Mouse (Mus musculus) heart, embryonic 10.5 days (tissue): ENCODE data around the gene Phrf1. TPM values are rescaled to one million over a fixed set of nuclear protein-coding genes. Genes with fewer than 3 reads are reported as not detected.

Experiments
- DNase-seq: peaks from one replicate; pipeline ENCODE4 v3.0.0-alpha.2; 2017; ENCODE audit warnings: low spot score
- H3K27ac ChIP-seq: fragments of 300-500 bp; sonication (generic); 2 replicates; pipeline ENCODE4 v1.5.1; 2016; ENCODE audit warnings: mild to moderate bottlenecking
- H3K27me3 ChIP-seq: fragments of 300-500 bp; sonication (generic); 2 replicates; pipeline ENCODE4 v1.6.1; 2016; ENCODE audit warnings: mild to moderate bottlenecking; ENCODE audit not compliant: poor library complexity, insufficient read depth, severe bottlenecking
- H3K36me3 ChIP-seq: fragments of 300-500 bp; sonication (generic); 2 replicates; pipeline ENCODE4 v1.6.1; 2016; ENCODE audit warnings: mild to moderate bottlenecking, moderate library complexity
- H3K4me1 ChIP-seq: fragments of 300-500 bp; sonication (generic); 2 replicates; pipeline ENCODE4 v1.6.1; 2016; ENCODE audit warnings: mild to moderate bottlenecking
- H3K4me3 ChIP-seq: fragments of 300-500 bp; sonication (generic); 2 replicates; pipeline ENCODE4 v1.5.1; 2016; ENCODE audit warnings: mild to moderate bottlenecking, moderate library complexity
- H3K9me3 ChIP-seq: fragments of 300-500 bp; sonication (generic); 2 replicates; pipeline ENCODE4 v1.6.1; 2016; ENCODE audit warnings: mild to moderate bottlenecking, moderate library complexity
- WGBS: fragments of 180-500 bp; shearing (Covaris S2); methylation state at CpG from one replicate; pipeline ENCODE4 v1.1.7; 2016; 5-methylcytosine and 5-hydroxymethylcytosine counted together
- polyA plus RNA-seq: library from polyadenylated mRNA; unstranded; fragments of >200 nt; fragmentation: Nextera tagmentation; extraction: Ambion mirVana; gene quantifications from 2 replicates; pipeline ENCODE4 v1.2.1, GENCODE M21; 2016

The Phrf1 gene
- polyA plus RNA-seq = 73.5 and 84.7 TPM in 2 replicates

DNA sequence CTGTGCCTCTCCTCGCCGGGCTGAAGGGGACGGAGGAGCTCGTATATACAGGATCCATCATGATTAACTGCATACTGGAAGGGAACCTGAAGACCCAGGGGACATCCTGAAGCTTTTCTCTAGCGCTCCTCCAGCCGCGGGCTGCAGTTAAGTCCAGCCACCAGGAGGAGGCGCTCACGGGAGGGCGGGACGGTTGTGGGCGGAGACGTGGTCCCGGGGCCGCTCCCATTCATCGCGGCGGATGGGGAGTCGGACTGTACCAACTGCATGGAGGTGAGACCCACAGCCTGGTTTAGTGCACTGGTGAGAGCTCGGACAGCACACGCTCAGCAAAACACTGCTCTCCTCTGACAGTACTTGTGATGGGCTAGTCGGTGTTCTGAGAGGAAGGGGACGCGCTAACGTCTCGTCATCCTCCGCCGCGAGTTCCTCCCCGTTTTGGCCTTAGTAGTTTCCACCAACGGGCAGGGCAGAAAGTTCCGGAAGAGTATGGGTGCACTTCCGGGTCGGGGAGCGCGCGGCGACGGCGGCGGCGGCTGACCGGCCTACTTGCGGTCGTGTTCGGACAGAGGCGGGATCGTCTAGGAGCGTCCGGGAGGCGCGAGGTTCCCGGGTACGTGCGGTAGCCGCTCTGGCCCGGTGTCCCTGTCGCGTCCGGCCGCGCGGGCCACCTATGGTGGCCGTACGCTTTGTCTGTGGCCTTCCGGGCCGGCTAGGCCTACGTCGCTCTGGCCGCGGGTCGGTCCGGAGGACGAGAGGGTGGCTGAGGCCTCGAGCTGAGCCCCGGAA lies at the start of gene Phrf1:
Phrf1 (plus strand) TSS at position 506 of the 789 bp plus-strand sequence.
- Histone ChIP-seq H3K36me3 (peaks cover 28% of the 10 kb centered on the region), H3K9me3 (no peaks in the 10 kb centered on the region), H3K4me3 (peak within 1 kb of the TSS; percentile 98), H3K27ac (peak within 1 kb of the TSS; percentile 96), H3K27me3 (no peaks in the 10 kb centered on the region), H3K4me1 (peaks cover 20% of the 10 kb centered on the region)
- under 1% methylated on average over 76 of the region's 76 CpGs for WGBS
- peak; percentile 95 for DNase-seq

DNA sequence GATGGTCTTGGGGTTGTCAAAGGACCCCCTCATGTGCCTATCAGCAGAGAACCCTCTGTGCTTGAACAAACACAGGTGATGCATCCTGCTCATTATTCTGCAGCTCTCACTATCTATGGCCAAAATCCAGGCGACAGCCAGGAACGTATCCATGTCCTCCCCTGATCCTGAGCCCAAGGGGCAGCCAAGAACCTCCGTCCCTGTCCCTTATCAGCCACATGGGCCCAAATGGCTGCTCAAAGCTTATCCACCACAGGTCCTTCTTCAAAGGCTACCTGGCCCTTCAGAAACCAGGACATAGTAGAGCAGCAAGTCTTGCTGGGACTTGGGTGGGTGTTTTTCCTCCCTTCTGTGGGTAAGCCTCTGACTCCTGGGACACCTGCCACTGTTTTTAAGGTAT lies 40.4 kb upstream of the Phrf1 start:
- WGBS = 58% methylated on average over 3 of the region's 3 CpGs
- Histone ChIP-seq H3K27me3 (no peaks in the 10 kb centered on the region), H3K4me1 (peaks cover 23% of the 10 kb centered on the region), H3K27ac (no peak overlapping the region), H3K9me3 (no peaks in the 10 kb centered on the region), H3K36me3 (peaks cover 41% of the 10 kb centered on the region), H3K4me3 (no peak overlapping the region)
- DNase-seq = no peak

DNA sequence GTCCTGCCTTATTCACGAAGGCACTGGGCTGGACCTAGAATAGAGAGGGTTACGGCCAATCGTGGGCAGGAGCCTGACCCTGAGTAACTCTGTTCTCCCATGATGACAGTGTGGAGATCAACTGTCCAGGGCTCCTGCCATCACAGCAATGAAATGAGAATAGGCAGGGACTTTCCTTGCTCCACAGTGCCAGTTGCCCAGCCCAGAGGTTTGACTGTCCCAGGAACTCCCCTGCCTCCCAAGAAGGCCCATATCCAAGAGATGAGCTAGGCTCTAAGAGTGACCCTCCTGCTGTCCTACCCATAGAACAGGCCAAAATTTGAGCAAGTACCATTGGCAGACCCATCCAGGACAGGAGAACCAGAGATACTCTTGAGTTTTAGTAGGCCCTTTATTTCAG lies 39.9 kb upstream of the Phrf1 start:
- 87% methylated on average over 3 of the region's 3 CpGs for WGBS
- Histone ChIP-seq H3K36me3 (peaks cover 41% of the 10 kb centered on the region), H3K27me3 (no peaks in the 10 kb centered on the region), H3K27ac (no peak overlapping the region), H3K4me3 (no peak overlapping the region), H3K4me1 (peaks cover 24% of the 10 kb centered on the region), H3K9me3 (no peaks in the 10 kb centered on the region)
- DNase-seq = no peak

DNA sequence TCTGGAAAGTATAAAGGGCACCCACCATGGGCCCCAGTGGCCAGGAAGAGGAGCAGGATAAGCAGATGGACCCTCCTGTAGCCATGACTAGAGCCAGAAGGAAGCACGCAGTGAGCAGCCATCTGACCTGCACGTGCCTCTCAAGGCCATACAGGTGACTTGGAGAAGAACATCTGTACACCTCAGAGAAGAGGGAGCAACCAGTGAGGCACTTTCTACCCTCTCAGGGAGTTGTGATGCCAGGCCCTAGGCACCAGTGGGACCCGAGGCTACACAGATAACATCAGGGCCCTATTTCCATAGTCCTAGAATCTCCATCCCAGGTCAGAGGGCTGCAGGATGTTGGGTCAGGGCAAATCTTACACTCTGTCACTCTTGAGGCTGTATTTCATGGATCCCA lies 38.4 kb upstream of the Phrf1 start:
- DNase-seq = no peak
- H3K36me3 ChIP-seq = peaks cover 41% of the 10 kb centered on the region
- no peak overlapping the region for H3K4me3 ChIP-seq
- WGBS = 90% methylated on average over 3 of the region's 3 CpGs
- H3K27me3 ChIP-seq = no peaks in the 10 kb centered on the region
- H3K27ac ChIP-seq = no peak overlapping the region
- no peaks in the 10 kb centered on the region for H3K9me3 ChIP-seq
- peaks cover 28% of the 10 kb centered on the region for H3K4me1 ChIP-seq

DNA sequence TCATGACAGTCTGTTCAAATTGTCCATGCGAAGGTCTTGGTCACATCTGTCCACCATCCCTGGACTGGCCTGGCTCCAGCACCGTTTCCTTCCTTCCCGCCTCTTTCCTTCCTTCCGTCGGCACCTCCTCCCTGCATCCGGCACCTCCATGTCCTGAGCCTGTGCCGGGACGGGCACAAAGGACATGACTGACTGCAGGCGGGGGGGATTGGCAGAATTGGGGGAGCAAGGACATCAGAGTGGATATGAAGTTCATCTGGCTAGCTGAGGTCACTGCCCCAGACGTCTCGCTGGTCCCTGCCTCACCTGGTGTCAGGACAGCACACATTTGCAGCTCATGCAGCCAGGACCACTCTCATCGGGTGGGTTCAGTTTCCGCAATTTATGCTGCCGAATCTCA lies 37.5 kb upstream of the Phrf1 start:
- DNase-seq = no peak
- WGBS = 87% methylated on average over 14 of the region's 14 CpGs
- peaks cover 28% of the 10 kb centered on the region for H3K4me1 ChIP-seq
- no peaks in the 10 kb centered on the region for H3K9me3 ChIP-seq
- no peak overlapping the region for H3K27ac ChIP-seq
- no peak overlapping the region for H3K4me3 ChIP-seq
- H3K27me3 ChIP-seq = no peaks in the 10 kb centered on the region
- H3K36me3 ChIP-seq = peaks cover 41% of the 10 kb centered on the region

DNA sequence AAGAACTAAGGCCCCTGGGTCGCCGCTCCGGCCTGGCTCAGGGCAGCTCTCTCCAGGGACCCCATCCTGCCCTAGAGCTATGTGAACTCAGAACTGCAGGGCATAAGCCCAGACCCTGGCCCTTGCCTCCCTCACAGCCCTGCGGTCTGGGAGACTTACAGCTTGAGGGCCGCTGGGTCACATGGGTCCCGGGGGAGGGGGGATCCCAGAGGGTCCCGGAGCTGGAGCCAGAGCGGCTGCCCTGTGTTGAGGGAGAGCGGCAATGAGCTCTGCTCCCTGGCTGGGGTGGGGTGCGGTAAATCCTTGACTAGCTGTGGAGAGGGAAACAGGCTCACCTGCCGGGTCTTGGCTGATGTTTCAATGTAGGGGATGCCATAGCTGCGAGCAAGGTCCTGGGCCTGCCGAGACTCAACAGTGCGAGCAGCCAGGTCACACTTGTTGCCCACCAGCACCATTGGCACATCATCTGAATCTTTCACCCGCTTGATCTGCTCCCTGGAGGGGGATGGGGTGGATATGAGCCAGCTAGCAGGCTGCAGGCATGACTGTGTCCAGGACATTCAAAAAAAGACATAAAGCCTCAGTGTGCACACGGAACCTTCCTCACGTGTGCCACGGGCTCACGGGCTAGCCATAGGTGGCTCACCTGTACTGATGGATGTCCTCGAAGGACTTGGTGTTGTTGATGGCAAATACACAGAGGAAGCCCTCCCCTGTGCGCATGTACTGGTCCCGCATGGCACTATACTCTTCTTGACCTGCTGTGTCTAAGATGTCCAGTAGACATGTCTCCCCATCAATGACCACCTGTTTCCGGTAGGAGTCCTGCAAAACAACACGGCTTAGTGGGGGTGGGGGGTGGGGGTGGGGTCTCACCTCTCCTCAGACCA lies 36.5 kb upstream of the Phrf1 start:
- Histone ChIP-seq H3K36me3 (peaks cover 41% of the 10 kb centered on the region), H3K4me3 (0 out of 2 replicates have a peak overlapping the region, but pooled peaks have one; percentile 16), H3K27me3 (peaks cover 4% of the 10 kb centered on the region; the same call in 1 of the 2 replicates), H3K9me3 (no peaks in the 10 kb centered on the region), H3K27ac (no peak overlapping the region), H3K4me1 (peaks cover 28% of the 10 kb centered on the region)
- DNase-seq = no peak
- WGBS = 91% methylated on average over 24 of the region's 24 CpGs

DNA sequence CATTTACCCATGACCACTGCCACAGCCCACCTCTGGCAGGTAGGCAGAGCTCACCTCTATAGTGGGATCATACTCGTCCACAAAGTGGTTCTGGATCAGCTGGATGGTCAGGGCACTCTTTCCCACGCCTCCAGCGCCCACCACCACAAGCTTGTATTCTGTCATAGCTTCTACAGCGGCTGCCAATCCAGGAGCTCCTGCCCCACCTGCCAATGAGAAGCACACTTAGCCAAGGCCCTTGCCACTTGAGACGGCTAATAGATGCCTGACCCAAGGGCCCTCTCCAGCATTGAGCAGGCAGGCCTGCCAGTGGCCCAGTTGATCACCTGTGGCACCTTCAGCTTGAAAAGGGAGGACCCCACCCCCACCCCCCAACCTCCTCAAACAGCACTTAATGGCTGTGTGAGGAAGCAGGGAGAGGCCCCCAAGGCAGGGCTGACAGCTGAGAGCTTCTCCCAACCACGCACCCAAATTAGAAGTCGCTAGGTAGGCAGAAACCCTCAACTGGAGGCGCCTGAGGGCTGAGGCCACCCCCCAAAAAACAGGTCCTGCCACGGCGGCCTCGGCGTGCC lies 35.7 kb upstream of the Phrf1 start:
- peak overlapping the region; percentile 83 for H3K4me3 ChIP-seq
- peaks cover 10% of the 10 kb centered on the region; the same call in 1 of the 2 replicates for H3K27me3 ChIP-seq
- 29% methylated on average over 12 of the region's 12 CpGs for WGBS
- DNase-seq = no peak
- H3K9me3 ChIP-seq = no peaks in the 10 kb centered on the region
- H3K36me3 ChIP-seq = peaks cover 41% of the 10 kb centered on the region
- H3K4me1 ChIP-seq = peaks cover 28% of the 10 kb centered on the region
- H3K27ac ChIP-seq = peak overlapping the region; percentile 95

DNA sequence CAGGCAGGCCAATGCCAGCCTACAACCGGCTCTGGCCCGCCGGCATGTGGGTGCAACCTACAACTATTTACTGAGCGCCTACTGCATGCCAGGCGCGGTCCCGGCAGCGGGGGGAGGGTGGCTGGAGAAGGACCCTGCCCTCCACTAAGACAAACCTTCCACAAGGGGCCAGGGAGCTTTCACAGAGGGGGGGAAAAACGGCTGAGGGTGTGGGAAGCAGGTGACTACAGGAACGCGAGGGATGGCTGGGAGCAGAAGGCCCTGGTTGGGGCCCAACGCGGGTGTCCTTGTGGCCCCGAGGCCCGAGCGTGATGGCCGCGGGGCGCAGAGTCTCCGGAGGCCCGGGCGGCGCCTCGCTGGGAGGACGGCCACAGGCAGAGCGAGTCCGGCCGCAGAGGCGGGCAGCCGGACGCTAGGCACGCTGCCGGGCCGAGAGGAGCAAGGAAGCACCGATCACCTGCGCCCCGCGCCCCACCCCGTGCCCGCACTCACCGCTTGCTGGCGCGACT lies 35.2 kb upstream of the Phrf1 start:
- H3K4me3 ChIP-seq = peak overlapping the region; percentile 83
- under 1% methylated on average over 28 of the region's 43 CpGs for WGBS
- peaks cover 13% of the 10 kb centered on the region; the same call in 1 of the 2 replicates for H3K27me3 ChIP-seq
- H3K4me1 ChIP-seq = peaks cover 28% of the 10 kb centered on the region
- H3K27ac ChIP-seq = peak overlapping the region; percentile 95
- DNase-seq = no peak
- H3K36me3 ChIP-seq = peaks cover 41% of the 10 kb centered on the region
- H3K9me3 ChIP-seq = no peaks in the 10 kb centered on the region

DNA sequence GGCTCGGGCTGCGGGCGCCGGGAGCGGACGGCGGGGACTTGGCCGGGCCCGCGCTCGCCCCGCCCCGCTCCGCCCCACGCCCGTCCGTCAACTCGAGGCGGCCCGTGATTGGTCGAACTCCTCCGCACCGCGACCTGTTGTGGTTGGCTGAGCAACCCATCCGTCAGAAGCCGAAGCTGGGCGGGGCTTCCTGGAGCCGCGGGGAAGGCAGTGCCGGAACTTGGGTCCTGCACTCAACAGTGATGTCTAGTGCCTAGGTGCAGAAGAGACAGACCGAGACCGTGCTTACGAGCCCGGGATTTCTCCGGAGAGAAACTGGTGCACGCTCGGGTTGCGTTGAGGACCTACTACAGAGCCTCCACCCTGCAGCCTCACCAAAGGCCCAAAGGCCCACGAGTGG lies 34.6 kb upstream of the Phrf1 start, which contains the start of the genes Hras and Lrrc56:
Hras (minus strand) TSS at position 58 of the 400 bp plus-strand sequence.
Lrrc56 (plus strand) TSS at position 210 of the 400 bp plus-strand sequence.
- Histone ChIP-seq H3K4me1 (peaks cover 28% of the 10 kb centered on the region), H3K27me3 (peaks cover 13% of the 10 kb centered on the region; the same call in 1 of the 2 replicates), H3K9me3 (no peaks in the 10 kb centered on the region), H3K27ac (peak within 1 kb of the TSS; percentile 95), H3K36me3 (peaks cover 39% of the 10 kb centered on the region), H3K4me3 (peak within 1 kb of the TSS; percentile 83)
- DNase-seq = peak; percentile 99
- under 1% methylated on average over 39 of the region's 39 CpGs for WGBS

DNA sequence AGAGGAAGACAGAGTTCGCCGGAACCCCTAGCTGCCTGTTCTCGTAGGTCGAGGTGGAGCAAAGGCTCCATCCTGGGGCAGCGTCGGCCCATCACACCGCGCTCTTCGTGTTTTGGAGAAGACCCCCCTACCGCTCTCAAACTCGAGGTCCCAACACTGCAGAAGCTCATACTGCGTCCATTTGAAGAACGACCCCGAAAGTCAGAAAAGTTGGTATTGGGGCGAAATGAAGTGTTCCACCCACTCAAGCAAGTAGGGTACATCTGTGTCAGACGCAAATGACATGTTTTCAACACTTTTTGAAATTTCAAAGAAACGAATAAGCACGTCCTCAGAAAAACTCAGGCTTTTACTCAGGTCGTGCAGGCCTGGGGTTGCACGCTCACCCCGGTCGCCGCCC lies 34.2 kb upstream of the Phrf1 start:
- under 1% methylated on average over 23 of the region's 23 CpGs for WGBS
- no peak for DNase-seq
- Histone ChIP-seq H3K27ac (peak overlapping the region; percentile 95), H3K4me3 (peak overlapping the region; percentile 83), H3K9me3 (no peaks in the 10 kb centered on the region), H3K36me3 (peaks cover 34% of the 10 kb centered on the region), H3K4me1 (peaks cover 32% of the 10 kb centered on the region), H3K27me3 (peaks cover 17% of the 10 kb centered on the region; the same call in 1 of the 2 replicates)

DNA sequence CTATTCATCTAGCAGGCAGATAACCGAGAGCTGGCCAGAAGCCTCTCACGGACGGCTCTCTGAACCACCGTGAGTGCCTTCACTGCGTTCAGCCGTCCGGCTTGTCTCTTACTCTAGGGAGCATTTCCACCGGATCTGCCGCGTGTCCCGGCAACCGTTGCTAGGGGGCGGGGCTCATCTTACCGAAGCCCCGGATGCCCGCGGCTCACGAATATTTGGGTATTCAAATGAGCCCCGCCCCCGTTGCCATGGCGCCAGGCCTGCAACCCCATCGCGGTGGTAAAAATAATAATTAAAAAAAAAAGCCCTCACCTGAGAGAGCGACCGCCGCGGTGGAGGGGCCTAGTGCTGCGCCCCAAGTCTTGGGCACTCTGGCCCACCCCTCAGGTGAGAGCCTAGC lies 33.8 kb upstream of the Phrf1 start:
- H3K4me1 ChIP-seq = peaks cover 35% of the 10 kb centered on the region
- no peaks in the 10 kb centered on the region for H3K9me3 ChIP-seq
- peak overlapping the region; percentile 95 for H3K27ac ChIP-seq
- WGBS = under 1% methylated on average over 28 of the region's 28 CpGs
- peaks cover 30% of the 10 kb centered on the region for H3K36me3 ChIP-seq
- DNase-seq = peak; percentile 95
- peaks cover 21% of the 10 kb centered on the region; the same call in 1 of the 2 replicates for H3K27me3 ChIP-seq
- H3K4me3 ChIP-seq = peak overlapping the region; percentile 83

DNA sequence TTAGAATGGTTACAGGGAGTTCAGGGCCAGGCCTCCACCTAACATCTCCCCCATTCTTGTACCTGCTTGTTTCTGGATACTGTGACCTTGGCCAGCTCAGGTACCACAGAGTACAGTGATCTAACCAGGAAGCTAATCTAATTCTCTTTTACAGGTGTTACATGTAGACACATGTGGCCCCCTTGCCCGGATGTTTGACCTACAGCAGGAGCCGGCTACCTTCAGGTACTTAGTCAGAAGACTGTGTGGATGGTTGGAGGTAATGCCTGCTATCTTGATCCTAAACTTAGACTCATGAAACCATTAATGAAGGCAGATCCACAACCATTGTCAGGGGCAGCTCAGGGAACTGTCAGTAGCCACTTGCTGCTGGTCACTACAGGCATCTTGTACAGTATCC lies 32.8 kb upstream of the Phrf1 start:
- Histone ChIP-seq H3K4me3 (no peak overlapping the region), H3K9me3 (no peaks in the 10 kb centered on the region), H3K27ac (no peak overlapping the region), H3K4me1 (peaks cover 33% of the 10 kb centered on the region), H3K36me3 (peaks cover 21% of the 10 kb centered on the region), H3K27me3 (peaks cover 22% of the 10 kb centered on the region; the same call in 1 of the 2 replicates)
- DNase-seq = no peak
- 98% methylated on average over 2 of the region's 2 CpGs for WGBS
